Comparison of ENCODE assay signal across 12 mouse cellular contexts in the genomic region with DNA sequence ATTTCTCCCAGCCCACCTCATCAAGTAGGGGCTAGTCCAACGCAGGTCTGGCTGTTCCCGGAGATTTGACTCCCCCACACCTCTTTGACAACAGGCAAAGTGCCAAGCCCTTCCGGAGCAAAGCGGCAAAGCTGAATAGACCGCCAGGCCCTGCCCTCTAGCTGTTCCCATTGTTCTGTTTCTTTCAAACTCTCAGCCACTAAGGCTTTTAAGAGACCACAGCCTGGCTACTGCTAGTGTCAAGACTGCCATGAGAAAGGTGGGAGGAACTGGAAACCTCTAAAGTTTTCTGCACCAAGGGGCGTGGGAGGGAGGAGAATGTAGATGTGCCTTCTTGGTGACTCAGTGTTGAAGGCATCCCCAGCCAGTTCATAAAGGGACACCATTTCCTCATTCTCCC.
DNase-seq lines count a peak whose midpoint lies in the region; ATAC-seq and TF ChIP-seq lines count a peak whose summit lies in the region.
"Had no signal": no experiment of that assay in that cellular context is flagged by ENCODE, and none has a peak within 500 bp of the region (broad histone marks: within the 10 kb centered on the region; RNA-seq: fewer than 3 reads in every experiment).

No protein-coding gene starts in this region.

- no peak overlapping the region for H3K4me3 ChIP-seq in forebrain, embryonic 12.5 days (replicated peaks)
- H3K4me3 ChIP-seq in forebrain, embryonic 16.5 days (replicated peaks; ENCODE audit: low read length): no peak overlapping the region
- H3K4me3 ChIP-seq in lung, embryonic 14.5 days (ENCODE audit: low read depth, low read length): no peak overlapping the region
- H3K4me3 ChIP-seq in embryonic fibroblast, embryonic 13.5 days (ENCODE audit: insufficient read depth, low read length): no peak overlapping the region
- H3K4me3 ChIP-seq in neural tube, embryonic 15.5 days (replicated peaks): no peak overlapping the region

- no peak for ATAC-seq in forebrain, embryonic 12.5 days (ENCODE audit: low FRiP score)
- no peak for ATAC-seq in forebrain, embryonic 16.5 days
- ATAC-seq in lung, embryonic 14.5 days (ENCODE audit: insufficient read depth): no peak
- ATAC-seq in neural tube, embryonic 15.5 days (ENCODE audit: low FRiP score): no peak

- TF ChIP-seq CTCF in lung, embryonic 14.5 days (IDR thresholded peaks at IDR 0.05; ENCODE audit: low read depth): 0 out of 2 replicates have a peak, but pooled peaks have one; percentile 2
- TF ChIP-seq CTCF in embryonic fibroblast, embryonic 13.5 days (IDR thresholded peaks at IDR 0.05; ENCODE audit: borderline replicate concordance, insufficient read depth, low read length): no peak

- TF ChIP-seq POLR2A in embryonic fibroblast, embryonic 13.5 days (IDR thresholded peaks at IDR 0.05; ENCODE audit: low read depth, low read length): no peak

- peaks cover 79% of the 10 kb centered on the region for H3K4me1 ChIP-seq in forebrain, embryonic 12.5 days
- H3K4me1 ChIP-seq in forebrain, embryonic 16.5 days (replicated peaks; ENCODE audit: control insufficient read depth, insufficient read depth, low read length): peaks cover 45% of the 10 kb centered on the region
- peaks cover 19% of the 10 kb centered on the region for H3K4me1 ChIP-seq in lung, embryonic 14.5 days (ENCODE audit: insufficient read depth)
- peaks cover 18% of the 10 kb centered on the region for H3K4me1 ChIP-seq in embryonic fibroblast, embryonic 13.5 days (ENCODE audit: control insufficient read depth, insufficient read depth, low read length)
- H3K4me1 ChIP-seq in neural tube, embryonic 15.5 days: peaks cover 58% of the 10 kb centered on the region

- H3K4me2 ChIP-seq in forebrain, embryonic 12.5 days: peak overlapping the region; percentile 1; the same call in 1 of the 2 replicates
- H3K4me2 ChIP-seq in forebrain, embryonic 16.5 days (ENCODE audit: low read length): no peak overlapping the region
- H3K4me2 ChIP-seq in lung, embryonic 14.5 days: peak overlapping the region; percentile 5; the same call in 1 of the 2 replicates
- no peak overlapping the region for H3K4me2 ChIP-seq in neural tube, embryonic 15.5 days

- H3K27me3 ChIP-seq in forebrain, embryonic 12.5 days: peaks cover 36% of the 10 kb centered on the region
- no peaks in the 10 kb centered on the region for H3K27me3 ChIP-seq in forebrain, embryonic 16.5 days (replicated peaks; ENCODE audit: control insufficient read depth, insufficient read depth, low read length)
- H3K27me3 ChIP-seq in lung, embryonic 14.5 days (ENCODE audit: insufficient read depth, low read length): no peaks in the 10 kb centered on the region
- peaks cover 6% of the 10 kb centered on the region; the same call in 1 of the 2 replicates for H3K27me3 ChIP-seq in neural tube, embryonic 15.5 days (replicated peaks)

- peak overlapping the region; percentile 31; the same call in 1 of the 2 replicates for H3K9ac ChIP-seq in forebrain, embryonic 12.5 days
- H3K9ac ChIP-seq in forebrain, embryonic 16.5 days (replicated peaks; ENCODE audit: low read depth, low read length): no peak overlapping the region
- no peak overlapping the region for H3K9ac ChIP-seq in lung, embryonic 14.5 days
- H3K9ac ChIP-seq in neural tube, embryonic 15.5 days (replicated peaks): no peak overlapping the region

- H3K36me3 ChIP-seq in forebrain, embryonic 12.5 days (replicated peaks): no peaks in the 10 kb centered on the region
- no peaks in the 10 kb centered on the region for H3K36me3 ChIP-seq in forebrain, embryonic 16.5 days (ENCODE audit: control insufficient read depth, insufficient read depth)
- H3K36me3 ChIP-seq in lung, embryonic 14.5 days (ENCODE audit: insufficient read depth): no peaks in the 10 kb centered on the region
- H3K36me3 ChIP-seq in neural tube, embryonic 15.5 days: no peaks in the 10 kb centered on the region

- 3% methylated on average over 6 of the region's 6 CpGs for WGBS in forebrain, embryonic 12.5 days
- WGBS in forebrain, embryonic 16.5 days: 4% methylated on average over 6 of the region's 6 CpGs
- 14% methylated on average over 6 of the region's 6 CpGs for WGBS in lung, embryonic 14.5 days
- 9% methylated on average over 6 of the region's 6 CpGs for WGBS in neural tube, embryonic 15.5 days

- DNase-seq in lung, embryonic 14.5 days: peak; percentile 70
- DNase-seq in lung, postnatal 14 days: no peak
- DNase-seq in thymus, postnatal 14 days: no peak
- DNase-seq in kidney, adult 11 months: no peak
- DNase-seq: adrenal gland, adult 8-10 months; retina, postnatal 1 day; thymus, postnatal 4 days had no signal

- no peaks in the 10 kb centered on the region for H3K9me3 ChIP-seq in forebrain, embryonic 12.5 days
- H3K9me3 ChIP-seq in forebrain, embryonic 16.5 days (ENCODE audit: control insufficient read depth, low read length): no peaks in the 10 kb centered on the region
- no peaks in the 10 kb centered on the region for H3K9me3 ChIP-seq in lung, embryonic 14.5 days (ENCODE audit: low read depth, low read length)
- no peaks in the 10 kb centered on the region for H3K9me3 ChIP-seq in neural tube, embryonic 15.5 days (replicated peaks)

- H3K27ac ChIP-seq in forebrain, embryonic 12.5 days: no peak overlapping the region
- H3K27ac ChIP-seq in forebrain, embryonic 16.5 days (ENCODE audit: low read length): no peak overlapping the region
- H3K27ac ChIP-seq in lung, embryonic 14.5 days (ENCODE audit: low read depth): no peak overlapping the region
- peak overlapping the region; percentile 57 for H3K27ac ChIP-seq in embryonic fibroblast, embryonic 13.5 days (ENCODE audit: insufficient read depth, low read length)
- H3K27ac ChIP-seq in neural tube, embryonic 15.5 days (replicated peaks): 0 out of 2 replicates have a peak overlapping the region, but pooled peaks have one; percentile 5
- H3K27ac ChIP-seq: macrophage had no signal

Comparison
In these comparisons a context has a peak if more than half of its experiments do, and no peak if none do; other contexts are left out.
1. H3K4me2 ChIP-seq: peak in forebrain, embryonic 12.5 days (single experiment) and lung, embryonic 14.5 days (single experiment); none in forebrain, embryonic 16.5 days (single experiment) and neural tube, embryonic 15.5 days (single experiment).
2. H3K27ac ChIP-seq: peak in embryonic fibroblast, embryonic 13.5 days (single experiment) and neural tube, embryonic 15.5 days (single experiment); none in forebrain, embryonic 12.5 days (single experiment), forebrain, embryonic 16.5 days (single experiment) and lung, embryonic 14.5 days (single experiment).